Mouse (Mus musculus): ENCODE results near the gene Cabin1.

- TF ChIP-seq TAL1 (IDR thresholded peaks at IDR 0.05; ENCODE audit: low read length) (no peak), GATA1 (IDR thresholded peaks at IDR 0.05; ENCODE audit: low read length) (no peak)
These were observed 102.8 kb downstream of the Cabin1 start for GRCm38 (mm10) chr10:75661381-75661780.

Measured in erythroblast, embryonic 14.5 days (primary cell).